Mouse (Mus musculus) hematopoietic stem cell, adult 5-6 weeks (primary cell): Measurements from ENCODE around the gene Frat2. TPM values are rescaled to one million over a fixed set of nuclear protein-coding genes. Genes with fewer than 3 reads are reported as not detected.

Experiments
- ATAC-seq, 2 experiments: fragments of 125-278 bp in 1 of 2; replicated peaks in 1 of 2; 2 replicates each; pipeline ENCODE4 v1.8.0; 2016 to 2017; ENCODE audit warnings: inconsistent platforms in 2 of 2, mild to moderate bottlenecking in 2 of 2, moderate number of reproducible peaks in 2 of 2, low read depth in 1 of 2, moderate TSS enrichment in 1 of 2; ENCODE audit not compliant: low FRiP score in 2 of 2, poor library complexity in 2 of 2, severe bottlenecking in 2 of 2, insufficient read depth in 1 of 2, low TSS enrichment in 1 of 2
- total RNA-seq: library from RNA; stranded (forward); fragments of 172-1452, 232-1000 nt; gene quantifications from 2 replicates; pipeline ENCODE4 v1.2.3, GENCODE M21; 2017

Frat2 gene
- total RNA-seq, 1 experiment from 2014 or later, result 33.7 TPM

GRCm38 (mm10) chr19:41850021-41850718 is 2.2 kb upstream of the Frat2 start:
- ATAC-seq, result no peak

- ATAC-seq, result peak; percentile 1 to 29; a peak in 3 of 4 replicates
Measured at GRCm38 (mm10) chr19:41847614-41847991, 329 bp downstream of the Frat2 start.

- ATAC-seq, result no peak
Measured at GRCm38 (mm10) chr19:41847091-41847581, 796 bp downstream of the Frat2 start.

- ATAC-seq, result no peak
Measured at GRCm38 (mm10) chr19:41846366-41847090, 1.4 kb downstream of the Frat2 start.

GRCm38 (mm10) chr19:41844345-41844744 is 3.6 kb downstream of the Frat2 start:
- ATAC-seq, result no peak

GRCm38 (mm10) chr19:41842706-41843105 is 5.2 kb downstream of the Frat2 start:
- peak in 1 of 2 experiments; percentile 54; a peak in 2 of 4 replicates for ATAC-seq

GRCm38 (mm10) chr19:41842196-41842595 is 5.7 kb downstream of the Frat2 start:
- ATAC-seq, result no peak

GRCm38 (mm10) chr19:41841105-41841750 is 6.7 kb downstream of the Frat2 start:
- ATAC-seq, result no peak

- no peak for ATAC-seq
Measured at GRCm38 (mm10) chr19:41839685-41840084, 8.2 kb downstream of the Frat2 start.

- no peak for ATAC-seq
Measured at GRCm38 (mm10) chr19:41838808-41839207, 9.1 kb downstream of the Frat2 start.

- no peak for ATAC-seq
Measured at GRCm38 (mm10) chr19:41837917-41838261, 10.0 kb downstream of the Frat2 start.

GRCm38 (mm10) chr19:41837194-41837916 is 10.6 kb downstream of the Frat2 start:
- no peak for ATAC-seq

GRCm38 (mm10) chr19:41836719-41837118 is 11.2 kb downstream of the Frat2 start:
- ATAC-seq, result no peak

GRCm38 (mm10) chr19:41835816-41836215 is 12.1 kb downstream of the Frat2 start:
- ATAC-seq, result peak; percentile 12 to 69; a peak in 3 of 4 replicates

- no peak for ATAC-seq
Measured at GRCm38 (mm10) chr19:41835407-41835806, 12.5 kb downstream of the Frat2 start.

- ATAC-seq, result no peak
Measured at GRCm38 (mm10) chr19:41832501-41833201, 15.3 kb downstream of the Frat2 start.

GRCm38 (mm10) chr19:41831718-41832391 is 16.1 kb downstream of the Frat2 start:
- no peak for ATAC-seq
